Mouse (Mus musculus): Measurements from ENCODE around the gene 1700016D06Rik. TPM values are rescaled to one million over a fixed set of nuclear protein-coding genes. Genes with fewer than 3 reads are reported as not detected.
A peak's percentile ranks its signal among the peaks of the same experiment; 100 is the strongest.

1700016D06Rik gene
- not detected for total RNA-seq (2021)

- DNase-seq, result no peak
Observed at GRCm38 (mm10) chr8:11701033-11701362, at the start of gene 1700016D06Rik. TSS of gene 1700016D06Rik (minus strand) at chr8:11701063.

GRCm38 (mm10) chr8:11749472-11749871 is 48.6 kb upstream of the 1700016D06Rik start:
- DNase-seq, result no peak

- peak; percentile 25 for DNase-seq
Observed at GRCm38 (mm10) chr8:11746850-11747600, 46.2 kb upstream of the 1700016D06Rik start.

GRCm38 (mm10) chr8:11743580-11743979 is 42.7 kb upstream of the 1700016D06Rik start:
- no peak for DNase-seq

GRCm38 (mm10) chr8:11740857-11741256 is 40.0 kb upstream of the 1700016D06Rik start:
- no peak for DNase-seq

GRCm38 (mm10) chr8:11739082-11739481 is 38.2 kb upstream of the 1700016D06Rik start:
- DNase-seq, result no peak

- DNase-seq, result no peak
Observed at GRCm38 (mm10) chr8:11737096-11737495, 36.2 kb upstream of the 1700016D06Rik start.

GRCm38 (mm10) chr8:11735672-11736235 is 34.9 kb upstream of the 1700016D06Rik start:
- no peak for DNase-seq

GRCm38 (mm10) chr8:11730271-11730940 is 29.5 kb upstream of the 1700016D06Rik start:
- DNase-seq, result peak; percentile 41

- peak; percentile 42 for DNase-seq
Observed at GRCm38 (mm10) chr8:11728482-11729295, 27.8 kb upstream of the 1700016D06Rik start.

GRCm38 (mm10) chr8:11727651-11728481 is 27.0 kb upstream of the 1700016D06Rik start, which contains the start of gene Arhgef7:
TSS of gene Arhgef7 (plus strand) at chr8:11727721.
- peak; percentile 81 for DNase-seq

- peak; percentile 23 for DNase-seq
Observed at GRCm38 (mm10) chr8:11727273-11727650, 26.4 kb upstream of the 1700016D06Rik start.

GRCm38 (mm10) chr8:11717194-11717593 is 16.3 kb upstream of the 1700016D06Rik start:
- DNase-seq, result no peak

- DNase-seq, result peak; percentile 46
Observed at GRCm38 (mm10) chr8:11712244-11712643, 11.4 kb upstream of the 1700016D06Rik start.

- DNase-seq, result no peak
Observed at GRCm38 (mm10) chr8:11710415-11710814, 9.6 kb upstream of the 1700016D06Rik start.

GRCm38 (mm10) chr8:11709542-11709941 is 8.7 kb upstream of the 1700016D06Rik start:
- no peak for DNase-seq

- no peak for DNase-seq
Observed at GRCm38 (mm10) chr8:11708815-11709214, 8.0 kb upstream of the 1700016D06Rik start.

GRCm38 (mm10) chr8:11707701-11708100 is 6.8 kb upstream of the 1700016D06Rik start:
- peak; percentile 68 for DNase-seq

- DNase-seq, result peak; percentile 75
Observed at GRCm38 (mm10) chr8:11705818-11706217, 5.0 kb upstream of the 1700016D06Rik start.

GRCm38 (mm10) chr8:11704716-11705420 is 4.0 kb upstream of the 1700016D06Rik start:
- DNase-seq, result no peak

GRCm38 (mm10) chr8:11703789-11704188 is 2.9 kb upstream of the 1700016D06Rik start:
- DNase-seq, result no peak

Measured in heart, postnatal 4 days (tissue).